Mouse (Mus musculus) intestine, embryonic 16.5 days (tissue): ENCODE measurements around the gene Gm35315. TPM values are rescaled to one million over a fixed set of nuclear protein-coding genes. Genes with fewer than 3 reads are reported as not detected.

Experiments
- ATAC-seq: fragments of 200-750 bp; cut with Nextera tagmentation; 2 replicates; pipeline ENCODE4 v1.8.0; 2017; ENCODE audit warnings: moderate TSS enrichment, moderate library complexity
- H3K27ac ChIP-seq: fragments of 300-500 bp; sonication (generic); 2 replicates; pipeline ENCODE4 v1.5.1; 2014; ENCODE audit warnings: mild to moderate bottlenecking, low read length
- H3K27me3 ChIP-seq: fragments of 300-500 bp; sonication (generic); replicated peaks from 2 replicates; pipeline ENCODE4 v1.6.1; 2014; ENCODE audit warnings: low read length, control low read depth, mixed read lengths; ENCODE audit not compliant: control insufficient read depth, insufficient read depth
- H3K36me3 ChIP-seq: fragments of 300-500 bp; sonication (generic); 2 replicates; pipeline ENCODE4 v1.6.1; 2014; ENCODE audit warnings: low read length, control low read depth; ENCODE audit not compliant: control insufficient read depth, insufficient read depth
- H3K4me1 ChIP-seq: fragments of 300-500 bp; sonication (generic); 2 replicates; pipeline ENCODE4 v1.6.1; 2014; ENCODE audit warnings: low read length, control low read depth, mixed read lengths; ENCODE audit not compliant: control insufficient read depth, insufficient read depth
- H3K4me2 ChIP-seq: fragments of 300-500 bp; sonication (generic); 2 replicates; pipeline ENCODE4 v1.6.1; 2014; ENCODE audit warnings: low read depth, low read length, control low read depth
- H3K4me3 ChIP-seq: fragments of 300-500 bp; sonication (generic); 2 replicates; pipeline ENCODE4 v1.5.1; 2014; ENCODE audit warnings: mild to moderate bottlenecking, low read length
- H3K9ac ChIP-seq: fragments of 300-500 bp; sonication (generic); 2 replicates; pipeline ENCODE4 v1.6.1; 2014; ENCODE audit warnings: low read depth, low read length
- H3K9me3 ChIP-seq: fragments of 300-500 bp; sonication (generic); 2 replicates; pipeline ENCODE4 v1.6.1; 2016; ENCODE audit warnings: low read length, control low read depth; ENCODE audit not compliant: control insufficient read depth
- WGBS: fragments of 180-500 bp; shearing (Covaris S2); extraction: QIAGEN DNeasy Blood & Tissue Kit; methylation state at CpG from one replicate; pipeline ENCODE4 v1.1.7; 2014; 5-methylcytosine and 5-hydroxymethylcytosine counted together
- polyA plus RNA-seq: library from polyadenylated mRNA; unstranded; fragments of >200 nt; fragmentation: Nextera tagmentation; extraction: Ambion mirVana; gene quantifications from 2 replicates; pipeline ENCODE4 v1.2.1, GENCODE M21; 2015

The Gm35315 gene
- polyA plus RNA-seq, 1 experiment from 2014 or later = 1.5 TPM

DNA sequence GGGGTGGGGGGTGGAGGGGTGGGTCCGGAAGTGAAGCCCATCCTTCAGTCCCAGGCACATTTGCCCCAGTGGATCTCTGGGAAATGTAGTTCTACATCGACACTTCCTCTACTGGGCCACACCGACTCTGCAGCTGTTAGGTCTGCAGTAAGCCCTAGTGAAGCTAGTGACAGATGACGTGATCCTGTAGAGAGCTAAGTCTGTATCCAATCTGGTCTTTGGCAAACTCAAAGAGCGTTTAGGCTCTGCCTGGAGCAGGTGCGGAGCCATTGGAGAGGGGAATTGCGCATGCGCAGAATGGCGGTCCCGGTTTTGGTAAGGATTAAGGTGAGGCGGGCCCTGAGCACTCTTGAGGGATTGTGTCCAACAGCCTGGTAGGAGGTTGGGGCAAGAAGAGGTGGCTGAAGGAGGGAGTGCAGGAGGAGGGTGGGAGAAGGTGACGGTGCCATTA lies 15.8 kb upstream of the Gm35315 start, which contains the start of gene Zfp605:
Gene Zfp605 (plus strand): TSS at position 102 of the 451 bp plus-strand sequence.
- ATAC-seq = peak; percentile 24
- Histone ChIP-seq H3K9me3 (no peaks in the 10 kb centered on the region), H3K4me2 (peak within 1 kb of the TSS; percentile 60), H3K36me3 (peaks cover 18% of the 10 kb centered on the region), H3K4me1 (peaks cover 6% of the 10 kb centered on the region; the same call in 1 of the 2 replicates), H3K27ac (peak within 1 kb of the TSS; percentile 71), H3K27me3 (no peaks in the 10 kb centered on the region), H3K4me3 (peak within 1 kb of the TSS; percentile 53), H3K9ac (peak within 1 kb of the TSS; percentile 54)
- WGBS = under 1% methylated on average over 12 of the region's 12 CpGs

DNA sequence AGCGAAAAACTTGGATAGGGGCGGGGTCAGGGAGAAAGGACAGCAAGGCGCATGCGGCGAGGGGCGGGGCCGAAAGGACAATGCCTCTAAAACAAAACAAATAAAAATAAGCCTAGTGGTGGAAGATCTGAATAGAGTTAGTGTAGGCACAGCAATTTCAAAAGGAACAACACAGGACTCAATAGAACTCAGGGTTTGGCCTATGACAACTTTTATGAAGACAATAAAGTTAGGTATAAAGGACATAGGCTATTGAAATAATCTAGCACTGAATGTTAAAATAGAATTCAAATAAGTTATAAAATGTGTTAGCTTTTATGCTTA lies 14.0 kb upstream of the Gm35315 start:
- Histone ChIP-seq H3K4me2 (peak overlapping the region; percentile 87), H3K9ac (peak overlapping the region; percentile 96; the same call in 1 of the 2 replicates), H3K4me3 (peak overlapping the region; percentile 88; the same call in 1 of the 2 replicates), H3K27ac (peak overlapping the region; percentile 99), H3K36me3 (peaks cover 33% of the 10 kb centered on the region), H3K9me3 (no peaks in the 10 kb centered on the region), H3K27me3 (no peaks in the 10 kb centered on the region), H3K4me1 (peaks cover 6% of the 10 kb centered on the region; the same call in 1 of the 2 replicates)
- 0% methylated on average over 7 of the region's 7 CpGs for WGBS
- no peak for ATAC-seq

DNA sequence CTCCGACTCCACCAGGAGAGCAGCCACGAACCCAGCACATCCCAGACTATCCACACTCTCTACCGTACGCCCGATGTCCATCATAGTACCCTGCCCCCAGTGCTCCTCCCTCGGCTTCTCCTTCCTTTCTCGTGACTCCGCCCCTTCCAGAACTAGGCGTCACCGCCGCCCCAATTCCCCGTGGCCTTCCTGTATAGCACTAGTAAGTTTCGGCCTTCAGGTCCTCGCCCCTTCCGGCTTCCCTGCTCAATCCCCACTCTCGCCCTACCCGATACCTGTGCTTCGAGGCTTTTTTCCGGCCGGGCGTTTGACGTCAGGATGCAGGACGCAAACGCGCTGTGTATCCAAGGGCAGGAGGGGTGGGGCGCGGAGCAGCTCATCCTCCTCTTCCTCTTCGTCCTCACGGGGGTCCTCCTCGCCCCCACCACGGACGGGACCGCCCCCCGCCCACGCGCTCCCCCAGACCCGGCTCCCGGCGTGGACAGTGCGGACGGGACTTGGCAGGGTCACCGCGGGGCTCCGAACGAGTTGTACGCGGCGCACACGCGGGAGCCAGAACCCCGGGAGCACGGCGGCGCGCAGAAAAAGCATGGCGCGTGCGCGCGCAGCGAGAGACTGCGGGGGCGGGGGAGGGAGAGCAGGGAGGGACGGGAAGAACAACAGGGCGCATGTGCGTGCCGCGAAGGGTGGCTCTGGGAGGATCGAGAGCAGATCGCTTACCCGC lies 13.5 kb upstream of the Gm35315 start, which contains the start of gene Gtpbp6:
Gene Gtpbp6 (minus strand): TSS at position 617 of the 724 bp plus-strand sequence.
- H3K4me1 ChIP-seq = peaks cover 6% of the 10 kb centered on the region; the same call in 1 of the 2 replicates
- peak within 1 kb of the TSS; percentile 88 for H3K4me3 ChIP-seq
- no peaks in the 10 kb centered on the region for H3K9me3 ChIP-seq
- peak within 1 kb of the TSS; percentile 96 for H3K9ac ChIP-seq
- peak within 1 kb of the TSS; percentile 99 for H3K27ac ChIP-seq
- peak; percentile 92 for ATAC-seq
- no peaks in the 10 kb centered on the region for H3K27me3 ChIP-seq
- under 1% methylated on average over 71 of the region's 71 CpGs for WGBS
- peak within 1 kb of the TSS; percentile 87 for H3K4me2 ChIP-seq
- H3K36me3 ChIP-seq = peaks cover 37% of the 10 kb centered on the region

DNA sequence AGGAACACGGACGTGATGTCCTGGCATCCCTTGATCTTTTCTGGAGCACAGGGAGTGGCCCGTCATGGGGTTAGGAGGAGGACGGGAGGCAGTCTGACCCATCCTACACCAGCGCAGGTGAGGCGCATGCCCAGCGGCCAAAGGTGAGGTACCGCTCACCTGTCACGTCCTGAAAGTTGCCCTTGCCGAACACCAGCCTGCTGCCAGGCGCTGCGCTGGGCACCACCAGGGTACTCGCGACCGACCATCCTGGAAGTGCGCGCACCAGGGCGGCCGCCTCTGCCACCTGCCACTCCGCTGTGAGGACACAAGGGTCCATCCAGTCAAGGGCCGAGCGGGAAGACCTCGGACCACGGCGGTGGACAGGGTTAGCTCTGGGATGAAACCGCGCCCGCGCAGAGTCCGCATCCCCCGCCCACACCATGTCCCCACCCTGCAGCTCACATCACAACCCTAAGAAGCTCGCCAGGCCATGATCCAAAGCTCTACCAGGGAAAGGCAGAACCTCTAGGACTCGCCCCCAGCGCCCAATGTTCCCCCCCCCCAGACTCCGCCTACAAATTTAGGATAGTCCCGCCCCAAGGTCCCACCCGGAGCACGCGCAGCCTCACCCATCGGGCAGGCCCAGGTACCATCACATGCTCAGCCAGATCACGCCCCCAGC lies 12.8 kb upstream of the Gm35315 start:
- Histone ChIP-seq H3K9me3 (no peaks in the 10 kb centered on the region), H3K27ac (peak overlapping the region; percentile 99), H3K4me1 (peaks cover 8% of the 10 kb centered on the region; the same call in 1 of the 2 replicates), H3K4me3 (peak overlapping the region; percentile 88), H3K4me2 (peak overlapping the region; percentile 87), H3K27me3 (no peaks in the 10 kb centered on the region), H3K36me3 (peaks cover 35% of the 10 kb centered on the region), H3K9ac (peak overlapping the region; percentile 96)
- 11% methylated on average over 41 of the region's 41 CpGs for WGBS
- peak; percentile 57 for ATAC-seq

DNA sequence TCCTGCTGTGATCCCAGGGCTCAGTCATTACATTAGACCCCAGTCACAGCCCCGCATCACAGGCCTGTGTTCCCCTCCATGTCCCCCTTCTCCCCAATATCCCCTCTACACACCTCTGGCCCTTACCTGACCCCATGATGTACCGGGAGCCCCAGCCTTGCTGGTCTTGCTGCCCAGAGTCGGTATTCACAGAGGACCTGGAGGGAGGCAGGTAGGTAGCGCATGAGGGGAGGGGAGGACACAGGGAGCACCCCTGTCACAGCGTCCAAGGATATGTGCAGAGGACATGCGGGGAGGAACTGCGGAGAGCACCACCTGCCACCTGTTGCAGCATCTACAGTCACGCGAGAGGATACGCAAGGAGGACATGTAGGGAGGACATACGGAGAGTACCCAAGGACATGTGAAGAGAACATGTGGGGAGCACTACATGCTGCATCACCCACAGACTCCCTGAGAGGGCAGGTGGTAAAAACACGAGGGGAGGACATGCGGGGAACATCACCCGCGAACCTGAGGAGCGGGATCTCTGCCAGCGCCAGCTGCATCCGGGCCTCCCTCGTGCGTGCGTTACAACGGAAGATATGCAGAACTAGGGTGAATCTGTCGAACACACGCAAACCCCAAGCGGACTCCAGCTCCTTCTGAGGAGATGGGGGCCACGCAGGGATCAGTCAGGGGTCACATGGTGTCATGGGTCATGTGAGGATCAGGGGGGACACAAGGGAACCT lies 12.1 kb upstream of the Gm35315 start:
- WGBS = 91% methylated on average over 26 of the region's 26 CpGs

DNA sequence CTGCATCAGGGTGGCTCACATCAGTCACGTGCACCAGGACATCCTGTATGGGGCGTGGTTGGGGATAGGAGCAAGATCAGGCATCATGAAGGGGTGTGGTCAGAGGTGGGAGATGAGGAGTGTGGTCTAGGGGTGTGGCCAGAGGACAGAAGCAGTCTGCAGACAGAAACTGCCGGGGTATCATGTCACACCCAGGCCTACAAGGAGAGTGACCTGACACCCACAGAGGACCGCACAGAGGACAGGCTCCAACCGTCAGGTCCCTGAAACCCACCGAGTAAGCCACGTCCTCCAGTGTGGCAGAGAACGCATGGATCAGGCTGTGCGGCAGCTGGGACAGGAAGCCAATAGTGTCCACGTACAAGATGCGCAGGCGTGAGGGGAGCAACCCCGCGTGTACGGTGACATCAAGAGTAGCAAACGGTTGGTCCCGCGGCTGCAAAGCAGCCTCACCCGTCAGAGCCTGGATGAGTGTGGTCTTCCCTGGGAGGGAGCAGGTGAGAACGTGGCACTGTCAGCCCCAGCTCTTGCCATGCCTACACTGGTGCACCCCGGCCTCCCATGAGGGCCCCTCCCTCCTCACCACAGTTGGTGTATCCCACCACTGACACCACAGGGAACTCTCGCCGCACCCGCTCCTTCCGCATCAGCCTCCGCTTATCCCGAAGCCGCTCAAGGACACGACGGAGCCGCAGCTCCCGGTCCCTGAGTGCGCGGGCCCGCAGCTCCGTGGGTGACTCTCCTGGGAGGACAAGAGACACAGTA lies 10.6 kb upstream of the Gm35315 start:
- no peak overlapping the region for H3K4me3 ChIP-seq
- no peak overlapping the region for H3K9ac ChIP-seq
- H3K27ac ChIP-seq = no peak overlapping the region
- peaks cover 35% of the 10 kb centered on the region for H3K36me3 ChIP-seq
- peaks cover 19% of the 10 kb centered on the region for H3K4me1 ChIP-seq
- H3K4me2 ChIP-seq = no peak overlapping the region
- ATAC-seq = no peak
- no peaks in the 10 kb centered on the region for H3K9me3 ChIP-seq
- H3K27me3 ChIP-seq = no peaks in the 10 kb centered on the region
- WGBS = 93% methylated on average over 36 of the region's 36 CpGs

More for the DNA sequence above, 12.1 kb upstream of the Gm35315 start:
- Histone ChIP-seq H3K27ac (0 out of 2 replicates have a peak overlapping the region, but pooled peaks have one; percentile 99), H3K4me1 (peaks cover 16% of the 10 kb centered on the region), H3K27me3 (no peaks in the 10 kb centered on the region), H3K4me2 (peak overlapping the region; percentile 87), H3K36me3 (peaks cover 35% of the 10 kb centered on the region), H3K9ac (peak overlapping the region; percentile 96; the same call in 1 of the 2 replicates), H3K9me3 (no peaks in the 10 kb centered on the region), H3K4me3 (peak overlapping the region; percentile 88)
- ATAC-seq = no peak

DNA sequence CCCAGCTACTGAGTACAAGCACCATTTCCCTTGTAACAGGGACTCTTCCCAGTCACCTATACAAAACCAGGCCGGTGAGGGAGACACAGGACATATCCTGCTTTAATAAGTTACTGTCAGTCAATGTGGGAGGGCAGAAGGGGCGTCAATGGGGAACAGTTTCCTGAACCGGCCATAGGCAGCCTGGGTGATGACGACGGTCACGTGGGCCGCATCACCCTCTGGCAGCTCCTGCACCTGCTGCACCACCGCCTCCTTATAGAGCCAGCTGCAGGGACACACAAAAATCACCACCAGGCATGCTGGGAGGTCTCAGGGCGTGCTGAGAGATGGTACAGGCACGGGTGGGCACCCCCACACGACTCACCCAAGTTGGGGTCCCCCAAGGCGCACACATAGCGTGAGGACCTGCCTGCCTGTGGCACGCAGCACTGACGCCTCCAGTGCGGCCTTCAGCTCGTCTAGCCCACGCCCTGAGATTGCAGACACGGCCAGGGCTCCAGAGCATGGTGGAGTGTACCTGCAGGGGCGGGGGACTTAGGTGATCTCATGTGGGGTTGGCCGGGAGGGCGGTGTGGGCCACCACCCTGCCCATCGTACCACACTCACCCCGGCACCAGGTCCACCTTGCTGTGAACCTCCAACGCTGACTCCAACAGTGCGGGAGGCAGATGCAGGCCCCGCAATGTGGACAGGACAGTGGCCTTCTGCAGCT lies 9.8 kb upstream of the Gm35315 start:
- Histone ChIP-seq H3K4me2 (no peak overlapping the region), H3K27me3 (no peaks in the 10 kb centered on the region), H3K36me3 (peaks cover 35% of the 10 kb centered on the region), H3K9me3 (no peaks in the 10 kb centered on the region), H3K4me3 (no peak overlapping the region), H3K9ac (no peak overlapping the region), H3K4me1 (peaks cover 19% of the 10 kb centered on the region), H3K27ac (no peak overlapping the region)
- ATAC-seq = no peak
- 94% methylated on average over 27 of the region's 27 CpGs for WGBS

DNA sequence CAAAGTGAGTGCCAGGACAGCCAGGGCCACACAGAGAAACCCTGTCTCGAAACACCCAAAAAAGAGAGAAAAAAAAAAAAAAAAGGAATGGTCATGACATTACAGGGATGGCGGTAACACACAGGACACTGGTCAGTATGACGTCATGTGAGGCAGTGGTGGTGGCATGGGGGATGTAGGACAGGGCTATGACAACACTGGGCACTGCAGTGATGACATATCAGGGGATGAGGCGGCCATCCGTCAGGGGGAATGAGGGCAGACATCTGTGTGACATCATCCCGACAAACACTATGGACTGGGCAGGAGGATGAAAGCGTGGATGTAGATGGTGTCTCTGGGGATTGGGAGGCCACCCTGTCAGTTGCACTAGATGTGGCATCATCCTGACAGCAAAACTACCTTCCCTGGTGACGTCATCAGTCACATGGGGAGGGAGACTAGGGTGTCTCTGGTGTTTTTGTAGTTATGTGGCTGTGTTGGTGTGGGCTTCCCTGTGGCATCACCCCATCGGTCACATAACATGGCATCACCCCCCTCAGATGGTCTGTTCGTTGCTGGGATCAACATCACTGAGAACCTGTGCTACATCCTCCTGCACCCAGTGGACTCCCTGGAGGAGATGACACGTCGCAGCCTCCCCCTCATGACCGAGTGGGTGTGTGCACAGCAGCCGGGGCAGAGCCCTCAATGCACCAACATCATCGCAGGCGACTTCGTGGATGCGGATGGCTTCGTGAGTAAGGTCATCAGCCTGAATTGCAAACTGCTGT lies 8.8 kb upstream of the Gm35315 start:
- 93% methylated on average over 19 of the region's 19 CpGs for WGBS
- Histone ChIP-seq H3K27ac (no peak overlapping the region), H3K27me3 (no peaks in the 10 kb centered on the region), H3K9me3 (no peaks in the 10 kb centered on the region), H3K36me3 (peaks cover 35% of the 10 kb centered on the region), H3K4me1 (peaks cover 19% of the 10 kb centered on the region), H3K4me2 (no peak overlapping the region), H3K4me3 (no peak overlapping the region), H3K9ac (no peak overlapping the region)
- ATAC-seq = no peak
